Mouse (Mus musculus) embryonic stem cell, embryonic (primary cell): ENCODE results near the gene Ankzf1.

ENCODE experiments used
- CTCF ChIA-PET, 4 experiments: fragments of 300-600 bp in 2 of 4; fragments of 350-600 bp in 2 of 4; sonication (Branson Sonifier 250); formaldehyde crosslinking; loops; one replicate each; lab custom pipeline; 2022; ENCODE audit warnings: inconsistent platforms in 2 of 4; lab: Charles Lee
- POLR2A ChIA-PET, 4 experiments: fragments of 300-600 bp in 2 of 4; fragments of 350-600 bp in 2 of 4; sonication (Branson Sonifier 250); formaldehyde crosslinking; loops; one replicate each; lab custom pipeline; 2022; ENCODE audit warnings: antibody characterized with exemption in 4 of 4, inconsistent platforms in 1 of 4; lab: Charles Lee

The Ankzf1 gene

GRCm38 (mm10) chr1:75226138-75226537 lies 34.2 kb downstream of the Ankzf1 start:
- CTCF ChIA-PET = interaction anchor here in 2 of 4 experiments (0.7 to 1.1 kb wide), 3 partner anchors 12 to 332 kb away, joined by 3 read pairs; no protein-coding TSS in a partner anchor
- POLR2A ChIA-PET = interaction anchor here in 2 of 4 experiments (0.8 to 5.2 kb wide), 5 partner anchors 10 to 46 kb away, joined by 3 to 83 read pairs (median 8); partner anchors contain the start of genes Abcb6 (in 1 of the 2), Dnajb2 (in 1 of the 2), Glb1l (in 1 of the 2) and Stk16 (in 1 of the 2)

- POLR2A ChIA-PET = interaction anchor here (0.6 to 5.2 kb wide), 31 partner anchors 8 to 443 kb away, joined by 3 to 83 read pairs (median 4); partner anchors contain the start of genes Tuba4a (in 3 of the 4), Dnajb2 (in 2 of the 4), Glb1l (in 2 of the 4) and Stk16 (in 2 of the 4)
These were observed 35.7 kb downstream of the Ankzf1 start for GRCm38 (mm10) chr1:75227653-75228052.

DNA sequence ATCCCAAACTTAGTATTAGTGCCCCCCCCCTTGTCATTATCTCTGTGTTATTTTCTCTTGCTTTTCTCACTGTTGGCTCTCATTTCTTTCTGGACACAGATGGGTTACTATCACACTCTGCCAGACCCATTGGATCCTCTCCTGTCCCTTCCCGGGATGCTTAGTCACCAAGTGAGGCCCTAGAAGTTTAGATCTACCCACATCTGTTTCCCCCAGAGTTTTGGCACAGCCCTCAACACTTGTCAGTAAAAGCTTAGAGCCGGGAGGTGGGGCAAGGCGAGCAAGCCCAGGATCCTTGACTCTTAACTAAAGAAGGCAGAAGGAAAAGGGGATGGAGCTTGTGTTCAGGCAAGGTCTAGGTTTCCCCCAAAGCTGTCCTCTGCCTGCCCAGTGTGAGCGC lies 37.2 kb downstream of the Ankzf1 start:
- ChIA-PET CTCF (interaction anchor here in 1 of 4 experiments (0.6 kb wide), 1 partner anchor 426 kb away, joined by 3 read pairs; no protein-coding TSS in a partner anchor), POLR2A (interaction anchor here in 3 of 4 experiments (0.6 to 5.2 kb wide), 5 partner anchors 10 to 456 kb away, joined by 3 to 83 read pairs (median 6); partner anchors contain the start of genes Glb1l (in 1 of the 3), Stk16 (in 1 of the 3) and Tuba4a (in 1 of the 3))

More at GRCm38 (mm10) chr1:75227653-75228052, 35.7 kb downstream of the Ankzf1 start:
- CTCF ChIA-PET = interaction anchor here in 3 of 4 experiments (0.6 to 1.9 kb wide), 8 partner anchors 15 to 241 kb away, joined by 3 to 8 read pairs (median 3); no protein-coding TSS in a partner anchor

GRCm38 (mm10) chr1:75230335-75230994 lies 38.5 kb downstream of the Ankzf1 start:
- CTCF ChIA-PET = interaction anchor here in 2 of 4 experiments (0.6 to 1.4 kb wide), 2 partner anchors 21 to 24 kb away, joined by 5 to 6 read pairs; no protein-coding TSS in a partner anchor
- POLR2A ChIA-PET = interaction anchor here in 2 of 4 experiments (1.1 to 2.4 kb wide), 10 partner anchors 9 to 87 kb away, joined by 3 to 8 read pairs (median 4); partner anchors contain the start of genes Dnpep (in 2 of the 2), Glb1l (in 1 of the 2), Stk16 (in 1 of the 2) and Tuba4a (in 1 of the 2)

GRCm38 (mm10) chr1:75231224-75231623 lies 39.3 kb downstream of the Ankzf1 start:
- POLR2A ChIA-PET = interaction anchor here in 3 of 4 experiments (0.8 to 2.4 kb wide), 15 partner anchors 9 to 86 kb away, joined by 3 to 11 read pairs (median 4); partner anchors contain the start of genes Dnpep (in 2 of the 3), Tuba4a (in 2 of the 3), Zfand2b (in 2 of the 3) and Glb1l (in 1 of the 3)
- CTCF ChIA-PET = interaction anchor here in 2 of 4 experiments (1.2 to 1.8 kb wide), 4 partner anchors 12 to 23 kb away, joined by 3 to 11 read pairs (median 6); no protein-coding TSS in a partner anchor

DNA sequence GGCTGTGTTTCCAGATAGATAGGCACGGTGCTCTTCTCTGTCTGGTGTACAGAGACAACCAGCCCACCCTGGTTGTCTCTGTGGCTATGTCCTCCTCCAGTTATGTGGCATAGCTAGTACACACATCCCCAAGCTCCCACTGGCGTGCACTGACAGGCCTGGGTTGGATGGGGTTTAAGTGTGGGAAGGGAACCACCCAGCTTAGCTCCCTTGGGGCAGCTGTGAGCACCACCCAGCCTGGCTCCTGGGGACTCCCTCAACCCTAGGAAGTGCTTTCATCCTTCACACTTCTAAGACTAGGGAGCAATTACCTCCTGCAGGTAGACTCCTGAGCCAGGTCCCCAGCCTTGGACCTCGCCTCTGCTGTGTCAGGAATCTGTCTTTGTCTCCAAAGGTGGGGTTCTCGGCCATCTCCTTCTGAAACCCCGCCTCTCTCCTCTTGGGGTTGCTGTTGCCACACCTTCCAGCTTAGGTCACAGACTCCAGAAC lies 39.8 kb downstream of the Ankzf1 start, which contains the start of gene A630095N17Rik:
TSS of gene A630095N17Rik (minus strand) at position 439 of the 489 bp plus-strand sequence.
- ChIA-PET POLR2A (interaction anchor here in 3 of 4 experiments (0.7 to 2.4 kb wide), 22 partner anchors 9 to 86 kb away, joined by 3 to 11 read pairs (median 4); partner anchors contain the start of genes Dnpep (in 2 of the 3), Tuba4a (in 2 of the 3), Zfand2b (in 2 of the 3) and Ankzf1 (in 1 of the 3)), CTCF (interaction anchor here in 3 of 4 experiments (0.6 to 1.8 kb wide), 9 partner anchors 11 to 24 kb away, joined by 3 to 11 read pairs (median 5); no protein-coding TSS in a partner anchor)

- ChIA-PET POLR2A (interaction anchor here in 3 of 4 experiments (0.9 to 2.4 kb wide), 10 partner anchors 10 to 85 kb away, joined by 3 to 11 read pairs (median 5); partner anchors contain the start of genes Tuba4a (in 2 of the 3), Ankzf1 (in 1 of the 3), Atg9a (in 1 of the 3) and Dnpep (in 1 of the 3)), CTCF (interaction anchor here in 2 of 4 experiments (0.6 to 1.8 kb wide), 8 partner anchors 11 to 23 kb away, joined by 3 to 11 read pairs (median 4); no protein-coding TSS in a partner anchor)
These were observed 40.5 kb downstream of the Ankzf1 start for GRCm38 (mm10) chr1:75232489-75232888.

- POLR2A ChIA-PET = interaction anchor here (0.5 to 4.7 kb wide), 23 partner anchors 10 to 208 kb away, joined by 3 to 109 read pairs (median 4); partner anchors contain the start of genes Tuba4a (in 3 of the 4), Glb1l (in 2 of the 4), Stk16 (in 2 of the 4) and Zfand2b (in 2 of the 4)
- CTCF ChIA-PET = interaction anchor here (0.5 to 3.7 kb wide), 23 partner anchors 9 to 1103 kb away, joined by 3 to 20 read pairs (median 4); partner anchors contain the start of genes Tuba4a (in 2 of the 4), Dnpep (in 1 of the 4) and Zfand2b (in 1 of the 4)
These were observed 42.7 kb downstream of the Ankzf1 start for GRCm38 (mm10) chr1:75234606-75235005.

DNA sequence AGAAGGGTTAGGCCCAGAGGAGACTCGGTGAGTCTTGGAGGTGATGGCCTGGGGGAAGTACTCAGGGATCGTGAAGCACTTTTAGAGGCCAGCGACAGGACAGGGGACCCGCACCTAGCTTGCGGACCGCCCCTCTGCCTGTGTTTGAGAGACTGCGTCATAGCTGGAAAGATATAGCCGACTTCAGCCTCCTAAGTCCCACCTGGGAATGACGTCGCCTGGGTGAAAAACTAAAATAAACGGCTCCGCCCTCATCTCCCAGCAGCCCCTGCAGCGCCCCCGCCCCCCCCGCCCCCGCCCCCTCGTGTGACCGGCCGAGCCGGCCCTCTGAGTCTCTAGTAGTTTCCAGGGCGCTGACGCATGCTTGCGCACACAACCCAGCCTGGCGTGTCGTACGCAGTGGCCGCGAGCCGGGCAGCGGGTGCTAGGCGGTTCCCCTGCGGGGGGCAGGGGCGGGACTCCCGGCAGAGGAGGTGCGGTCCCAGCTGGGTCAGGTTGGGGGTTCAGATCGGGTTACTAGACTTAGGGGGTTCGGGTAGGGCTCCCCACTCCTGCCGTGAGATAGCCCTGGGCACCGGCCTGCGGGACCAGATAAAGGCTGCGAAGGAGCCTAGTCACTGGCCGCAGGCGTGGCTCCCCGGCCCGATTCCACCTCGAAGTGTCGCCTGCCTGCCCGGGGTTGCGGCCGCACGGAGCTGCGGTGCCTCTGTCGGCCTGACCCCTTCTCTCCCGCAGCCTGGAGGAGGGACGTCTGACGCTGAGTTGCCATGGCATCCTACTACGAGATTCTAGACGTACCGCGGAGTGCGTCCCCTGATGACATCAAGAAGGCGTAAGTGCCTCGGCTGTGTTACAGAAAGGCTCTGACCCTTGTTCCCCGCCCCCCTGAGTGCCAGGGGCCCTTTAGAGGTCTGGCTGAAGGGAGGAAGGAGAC lies 44.4 kb downstream of the Ankzf1 start, which contains the start of gene Dnajb2:
TSS of gene Dnajb2 (plus strand) at position 290 of the 934 bp plus-strand sequence.
- ChIA-PET POLR2A (interaction anchor here (0.6 to 4.7 kb wide), 38 partner anchors 9 to 242 kb away, joined by 3 to 109 read pairs (median 8); partner anchors contain the start of genes Abcb6 (in 2 of the 4), Glb1l (in 2 of the 4), Stk16 (in 2 of the 4) and Tuba4a (in 2 of the 4)), CTCF (interaction anchor here (0.6 to 3.7 kb wide), 10 partner anchors 8 to 1149 kb away, joined by 3 to 20 read pairs (median 6); no protein-coding TSS in a partner anchor)

DNA sequence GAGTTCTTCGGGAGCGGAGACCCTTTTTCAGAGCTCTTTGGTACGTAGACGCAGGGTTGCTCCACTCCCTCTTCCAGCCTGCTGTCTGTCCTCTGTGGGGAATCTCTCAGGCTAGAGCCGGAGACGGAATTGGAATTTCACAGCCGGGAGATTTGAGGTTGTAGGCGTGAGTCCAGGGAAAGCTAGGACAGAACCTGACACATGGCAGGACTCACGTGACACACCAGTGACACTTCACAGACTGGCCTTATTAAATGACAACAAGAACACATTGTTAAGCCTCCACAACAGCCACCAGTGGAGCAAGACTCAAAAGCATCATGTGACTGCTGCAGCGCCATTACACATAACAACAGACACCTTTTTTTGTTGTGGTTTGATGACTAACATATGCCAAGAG lies 47.6 kb downstream of the Ankzf1 start:
- CTCF ChIA-PET = interaction anchor here in 3 of 4 experiments (0.9 to 3.9 kb wide), 6 partner anchors 12 to 15 kb away, joined by 4 to 21 read pairs (median 4); no protein-coding TSS in a partner anchor
- POLR2A ChIA-PET = interaction anchor here in 3 of 4 experiments (0.7 to 5.3 kb wide), 15 partner anchors 10 to 77 kb away, joined by 3 to 40 read pairs (median 5); partner anchors contain the start of genes Tuba4a (in 2 of the 3) and Abcb6 (in 1 of the 3)

GRCm38 (mm10) chr1:75243411-75243810 lies 51.5 kb downstream of the Ankzf1 start:
- POLR2A ChIA-PET = interaction anchor here in 3 of 4 experiments (0.6 to 5.3 kb wide), 14 partner anchors 8 to 999 kb away, joined by 3 to 75 read pairs (median 13); partner anchors contain the start of genes Dnajb2 (in 2 of the 3), Tuba4a (in 2 of the 3), Abcb6 (in 1 of the 3) and Ankzf1 (in 1 of the 3)
- CTCF ChIA-PET = interaction anchor here in 2 of 4 experiments (0.6 to 3.0 kb wide), 7 partner anchors 8 to 119 kb away, joined by 3 to 20 read pairs (median 10); partner anchors contain the start of genes A630095N17Rik (in 1 of the 2) and Dnajb2 (in 1 of the 2)

- POLR2A ChIA-PET = interaction anchor here in 3 of 4 experiments (0.5 to 4.6 kb wide), 42 partner anchors 8 to 1000 kb away, joined by 3 to 75 read pairs (median 8); partner anchors contain the start of genes Dnajb2 (in 3 of the 3), Abcb6 (in 2 of the 3), Ankzf1 (in 2 of the 3) and Atg9a (in 2 of the 3)
- CTCF ChIA-PET = interaction anchor here (0.5 to 3.0 kb wide), 22 partner anchors 7 to 498 kb away, joined by 3 to 41 read pairs (median 4); partner anchors contain the start of genes Dnpep (in 2 of the 4), A630095N17Rik (in 1 of the 4), Ankzf1 (in 1 of the 4) and Atg9a (in 1 of the 4)
These were observed 52.4 kb downstream of the Ankzf1 start for GRCm38 (mm10) chr1:75244175-75244826.

GRCm38 (mm10) chr1:75244836-75245235 lies 52.9 kb downstream of the Ankzf1 start:
- CTCF ChIA-PET = interaction anchor here (0.5 to 3.0 kb wide), 23 partner anchors 8 to 497 kb away, joined by 3 to 41 read pairs (median 4); partner anchors contain the start of genes Dnpep (in 2 of the 4), A630095N17Rik (in 1 of the 4), Ankzf1 (in 1 of the 4) and Atg9a (in 1 of the 4)

More at GRCm38 (mm10) chr1:75244836-75245235, 52.9 kb downstream of the Ankzf1 start:
- POLR2A ChIA-PET = interaction anchor here in 3 of 4 experiments (0.5 to 4.6 kb wide), 39 partner anchors 9 to 421 kb away, joined by 3 to 75 read pairs (median 8); partner anchors contain the start of genes Dnajb2 (in 3 of the 3), Abcb6 (in 2 of the 3), Ankzf1 (in 2 of the 3) and Atg9a (in 2 of the 3)
